Mouse (Mus musculus) kidney, adult 8-10 months (tissue): ENCODE measurements around the gene Polr2e.
A peak's percentile ranks its signal among the peaks of the same experiment; 100 is the strongest.

Source experiments
- DNase-seq, 2 experiments: peaks; one replicate each; pipeline ENCODE4 v3.0.0; 2022

The Polr2e gene

DNA sequence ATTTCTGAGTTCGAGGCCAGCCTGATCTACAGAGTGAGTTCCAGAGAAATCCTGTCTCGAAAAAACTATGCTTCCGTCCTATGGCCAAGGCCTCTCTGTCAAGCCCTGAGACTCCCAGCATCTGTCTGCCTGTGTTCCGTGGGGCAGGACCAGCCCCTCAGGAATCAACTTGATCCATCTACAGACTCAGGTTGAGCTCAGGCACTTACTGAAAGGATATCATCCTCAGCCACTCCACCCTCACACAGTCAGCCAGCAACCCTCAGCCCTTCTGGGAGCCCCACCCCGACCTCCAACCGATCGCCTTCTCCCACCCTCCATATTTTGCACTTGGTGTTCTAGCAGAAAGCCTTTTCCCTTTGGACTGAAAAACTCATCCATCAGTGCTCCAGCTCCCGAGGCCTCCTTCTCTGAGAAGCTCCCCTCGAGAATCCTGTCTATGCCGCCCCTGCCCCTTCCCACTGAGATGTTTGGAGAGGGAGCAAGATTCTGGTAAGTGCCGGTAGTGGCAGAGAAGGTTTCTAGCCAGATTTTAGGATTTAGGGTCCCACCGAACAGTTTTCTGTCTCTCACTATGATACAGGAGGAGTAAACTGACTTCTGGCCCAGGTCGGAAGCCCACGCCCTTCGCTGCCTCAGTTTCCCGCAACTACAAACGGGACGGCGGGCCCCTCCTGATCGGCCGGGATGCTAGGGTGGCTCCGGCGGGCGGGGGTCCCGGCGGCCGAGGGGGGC lies 51.7 kb downstream of the Polr2e start:
- no peak for DNase-seq

GRCm38 (mm10) chr10:79986963-79987362 lies 52.6 kb downstream of the Polr2e start:
- DNase-seq: peak; percentile 75 to 89

GRCm38 (mm10) chr10:79986232-79986878 lies 53.2 kb downstream of the Polr2e start:
- DNase-seq: no peak
